Mouse (Mus musculus) adrenal gland, postnatal 14 days (tissue): Measurements from ENCODE around the gene Add3. TPM values are rescaled to one million over a fixed set of nuclear protein-coding genes. Genes with fewer than 3 reads are reported as not detected.

Source experiments
- DNase-seq: peaks from one replicate; pipeline ENCODE4 v3.0.0; 2021; ENCODE audit warnings: mixed read lengths
- total RNA-seq: library from RNA; stranded (reverse); gene quantifications from 2 replicates; pipeline ENCODE4 v1.2.3, GENCODE M21; 2021

Gene Add3
- total RNA-seq, 1 experiment from 2014 or later: 67.6 TPM

DNA sequence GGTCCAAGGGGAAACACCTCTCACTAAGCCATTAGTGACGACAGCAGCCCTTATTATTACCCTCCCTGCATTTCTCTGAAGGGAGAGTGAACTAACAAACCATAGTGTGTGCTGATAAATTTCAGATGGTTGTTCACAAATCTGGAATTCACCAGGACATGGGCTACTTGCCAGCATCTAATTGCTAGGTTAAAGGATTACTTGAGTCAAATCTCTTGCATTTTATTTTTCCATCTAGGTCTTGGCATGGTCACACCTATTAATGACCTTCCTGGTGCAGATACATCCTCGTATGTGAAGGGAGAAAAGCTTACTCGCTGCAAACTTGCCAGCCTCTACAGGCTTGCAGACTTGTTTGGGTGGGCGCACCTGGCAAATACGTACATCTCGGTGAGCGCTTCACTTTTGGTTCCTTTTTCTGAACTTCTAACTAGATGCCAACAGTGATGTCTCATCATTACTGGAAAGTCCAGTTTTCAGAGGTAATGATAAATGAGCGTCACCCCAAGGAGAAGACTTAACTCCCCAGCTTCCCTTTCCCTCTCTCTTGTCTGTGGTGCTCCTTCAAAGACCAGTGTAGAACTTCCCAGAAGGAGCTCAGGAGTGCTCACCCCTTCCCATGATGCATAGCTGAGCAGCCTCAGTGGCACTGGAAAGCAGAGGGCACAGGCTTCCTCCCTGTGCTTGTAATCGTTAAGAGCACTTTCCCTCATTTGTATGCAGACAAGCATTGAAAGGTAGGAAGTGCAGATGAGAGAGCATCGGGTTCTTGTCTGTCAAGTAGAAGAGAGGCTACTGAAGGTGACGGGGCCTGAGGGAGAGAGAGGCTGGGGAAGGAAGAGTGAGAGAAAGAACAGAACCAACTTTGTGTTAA is 90.9 kb downstream of the Add3 start:
- no peak for DNase-seq

DNA sequence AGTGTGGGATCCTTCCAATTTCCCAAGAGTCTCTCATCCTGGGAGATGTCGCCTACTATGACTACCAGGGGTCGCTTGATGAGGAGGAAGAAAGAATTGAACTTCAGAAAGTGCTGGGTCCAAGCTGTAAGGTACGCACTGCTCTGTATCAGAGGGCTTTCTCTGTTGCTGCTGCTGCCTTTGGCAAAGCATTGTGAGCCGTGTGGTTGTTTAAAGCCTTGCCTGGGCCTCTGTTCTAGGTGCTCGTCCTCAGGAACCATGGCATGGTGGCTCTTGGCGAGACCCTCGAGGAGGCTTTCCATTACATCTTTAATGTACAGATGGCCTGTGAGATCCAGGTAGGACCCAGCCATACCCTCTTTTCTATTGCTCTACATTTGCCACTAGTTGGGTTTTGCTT is 93.3 kb downstream of the Add3 start:
- DNase-seq: no peak

DNA sequence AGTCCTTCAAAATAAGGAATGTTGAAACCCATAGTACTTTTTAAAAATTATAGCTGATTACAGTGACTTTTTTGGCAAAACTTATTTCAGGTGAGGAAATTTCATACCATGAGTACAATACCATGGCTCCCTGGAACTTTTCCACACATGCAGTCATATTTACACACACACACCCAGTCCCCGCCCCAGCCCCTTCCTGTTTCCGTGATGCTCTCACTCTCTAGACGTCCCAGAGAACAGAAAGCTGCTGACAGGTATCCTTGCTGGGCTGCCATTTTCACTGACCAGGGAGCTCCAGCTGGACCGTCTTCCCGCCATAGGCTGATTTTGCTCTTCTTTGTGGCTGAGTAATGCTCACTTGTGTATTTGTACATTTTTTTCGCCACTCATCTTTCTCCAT is 101.6 kb downstream of the Add3 start:
- no peak for DNase-seq

GRCm38 (mm10) chr19:53243956-53244355 is 103.7 kb downstream of the Add3 start:
- DNase-seq: no peak

GRCm38 (mm10) chr19:53247558-53247957 is 107.3 kb downstream of the Add3 start:
- DNase-seq: no peak

GRCm38 (mm10) chr19:53248023-53248494 is 107.8 kb downstream of the Add3 start:
- peak; percentile 64 for DNase-seq

GRCm38 (mm10) chr19:53251015-53251414 is 110.8 kb downstream of the Add3 start:
- DNase-seq: peak; percentile 47

DNA sequence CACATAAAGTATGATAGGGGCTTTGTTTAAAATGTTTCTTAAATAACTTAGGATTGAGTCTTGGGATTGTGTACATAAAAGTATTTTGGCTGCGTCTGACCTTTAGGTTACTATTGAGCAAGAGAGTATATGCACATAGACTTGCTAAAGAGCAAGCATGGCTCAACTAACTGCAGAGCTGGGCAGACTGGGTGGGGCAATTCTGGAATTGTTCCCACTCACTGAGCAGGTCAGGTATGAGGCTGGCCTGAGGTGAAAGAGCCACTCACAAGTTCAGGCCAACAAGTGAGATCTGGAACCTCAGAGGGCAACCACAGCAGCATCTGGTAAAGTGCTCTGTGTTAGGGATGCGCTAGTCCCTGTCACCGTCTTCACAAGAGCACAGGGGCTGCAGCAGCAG is 111.4 kb downstream of the Add3 start:
- DNase-seq: no peak

- peak; percentile 42 for DNase-seq
Observed at GRCm38 (mm10) chr19:53252111-53253028, 112.1 kb downstream of the Add3 start.

DNA sequence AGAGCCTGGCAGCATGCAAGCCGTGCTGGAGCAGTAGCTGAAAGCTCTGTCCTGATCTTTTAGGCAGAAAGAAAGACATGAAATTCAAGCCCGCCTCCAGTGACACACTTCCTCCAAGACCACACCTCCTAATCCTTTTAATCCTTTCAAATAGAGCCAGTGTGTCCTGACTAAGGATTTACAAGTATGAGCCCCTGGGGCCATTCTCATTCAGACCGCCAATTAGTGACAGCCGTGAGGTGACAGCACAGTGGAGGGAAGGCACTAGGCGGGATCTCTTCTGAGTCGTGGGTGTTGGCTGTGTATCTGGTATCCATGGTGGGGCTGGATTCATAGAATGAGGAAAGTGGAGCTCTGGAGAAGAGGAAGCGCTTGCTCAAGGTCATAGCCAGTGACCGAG is 116.1 kb downstream of the Add3 start:
- DNase-seq: no peak

GRCm38 (mm10) chr19:53256991-53257594 is 116.8 kb downstream of the Add3 start:
- no peak for DNase-seq

DNA sequence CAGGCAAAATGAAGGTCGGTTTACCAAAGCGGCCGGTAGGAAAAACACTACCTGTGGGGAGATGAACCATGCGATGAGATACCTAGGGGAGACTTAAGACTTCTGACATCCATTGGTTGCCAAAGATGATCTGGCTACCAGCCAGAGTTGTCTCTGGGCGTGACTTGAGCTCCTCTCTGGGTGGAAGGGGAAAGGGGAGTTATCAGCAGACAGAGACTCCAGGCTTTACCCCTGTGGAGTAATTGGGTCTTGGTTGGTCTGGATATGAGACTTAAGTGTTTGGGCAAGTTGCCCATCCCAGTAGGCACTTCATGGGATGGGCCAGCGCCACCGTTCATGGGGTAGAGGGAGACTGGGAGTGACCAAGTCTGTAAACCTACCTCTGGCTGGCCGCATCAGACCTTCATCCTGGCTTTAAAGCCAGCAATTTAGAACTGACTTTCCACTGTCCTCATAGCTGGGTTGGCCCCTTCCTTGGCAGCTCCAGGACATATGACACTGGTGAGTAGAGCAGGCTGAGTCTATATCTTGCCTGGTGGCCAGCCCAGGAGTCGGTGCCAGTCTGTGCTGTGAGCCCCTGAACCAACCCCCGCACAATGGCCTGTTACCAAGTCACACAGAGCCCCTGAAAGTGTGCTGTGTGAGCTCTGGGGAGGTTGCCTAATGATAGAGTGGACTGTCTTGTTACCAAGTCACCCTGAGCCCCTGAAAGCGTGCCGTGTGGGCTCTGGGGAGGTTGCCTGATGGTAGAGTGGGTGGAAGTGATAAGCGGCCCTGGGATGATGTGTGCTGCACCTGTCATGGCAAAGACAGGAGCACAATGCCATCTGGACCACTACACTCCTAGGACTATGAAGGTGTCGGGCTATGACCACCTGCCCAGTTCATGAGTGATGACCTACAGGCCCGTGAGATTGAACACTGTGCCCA is 117.7 kb downstream of the Add3 start:
- no peak for DNase-seq

DNA sequence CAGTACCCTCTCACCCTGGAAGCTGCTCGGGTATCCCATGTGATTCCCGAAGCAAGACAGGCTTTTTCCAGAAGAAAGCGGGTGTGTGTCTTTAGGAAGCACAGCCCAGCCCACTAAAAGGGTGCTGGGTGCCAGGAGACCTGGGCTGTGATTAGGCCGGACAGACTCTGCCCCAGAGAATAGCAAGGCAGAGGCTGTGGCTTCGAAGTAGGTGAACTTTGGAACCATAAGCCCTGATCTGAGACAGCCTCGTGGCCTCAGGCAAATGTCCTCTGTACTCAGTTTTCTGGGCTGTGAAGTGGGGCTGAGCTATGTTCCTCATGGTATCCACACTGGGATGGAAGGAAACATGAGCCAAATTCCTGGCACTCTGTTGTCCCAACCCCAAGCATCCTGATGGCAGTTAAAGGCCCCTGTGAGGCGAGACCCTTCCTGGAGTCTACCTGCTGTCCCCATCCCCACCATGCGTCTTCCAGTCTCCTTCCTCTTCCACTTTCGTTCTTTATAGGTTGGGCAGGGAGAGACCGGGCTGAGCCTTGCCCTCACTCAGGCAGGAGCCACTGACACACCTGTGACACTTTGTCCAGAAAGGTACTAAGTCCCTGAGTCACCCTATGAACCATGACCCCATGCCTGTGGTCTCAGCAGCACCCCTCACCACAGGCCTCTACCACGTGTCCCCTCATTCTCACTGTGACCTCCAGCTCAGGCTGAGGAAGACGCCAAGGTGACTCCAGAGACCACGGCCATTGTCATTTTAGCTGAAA is 118.7 kb downstream of the Add3 start:
- no peak for DNase-seq

DNA sequence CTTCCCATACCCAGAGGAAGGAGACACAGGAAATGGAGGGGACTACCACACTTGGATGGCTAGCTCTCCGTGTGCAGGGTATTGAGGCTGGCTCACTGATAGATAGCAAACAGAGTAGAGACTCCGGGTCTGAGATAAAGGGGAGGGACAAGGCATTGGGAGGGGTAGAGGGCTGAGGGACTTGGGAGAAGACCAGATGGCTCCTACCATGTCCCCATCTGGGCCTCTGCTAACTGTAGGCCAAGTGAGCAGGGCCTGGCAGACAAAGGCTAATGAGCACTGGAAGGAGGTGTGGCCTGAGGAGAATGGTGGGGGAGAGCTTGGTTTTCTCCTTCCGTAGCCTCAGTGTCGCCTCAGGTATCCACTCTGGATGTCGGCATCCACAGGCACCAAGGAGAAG is 119.3 kb downstream of the Add3 start:
- DNase-seq: no peak

- DNase-seq: no peak
Observed at GRCm38 (mm10) chr19:53260261-53260660, 120.0 kb downstream of the Add3 start.

GRCm38 (mm10) chr19:53260828-53261227 is 120.6 kb downstream of the Add3 start:
- no peak for DNase-seq

- no peak for DNase-seq
Observed at GRCm38 (mm10) chr19:53262061-53262460, 121.8 kb downstream of the Add3 start.

GRCm38 (mm10) chr19:53263859-53264733 is 123.9 kb downstream of the Add3 start:
- DNase-seq: no peak
